Mouse (Mus musculus) right cerebral cortex, adult 18-20 months (tissue): ENCODE results near the gene Olfr845.

Experiments
- DNase-seq: peaks from one replicate; pipeline ENCODE4 v3.0.0; 2022; ENCODE audit warnings: mixed read lengths

Gene Olfr845

DNA sequence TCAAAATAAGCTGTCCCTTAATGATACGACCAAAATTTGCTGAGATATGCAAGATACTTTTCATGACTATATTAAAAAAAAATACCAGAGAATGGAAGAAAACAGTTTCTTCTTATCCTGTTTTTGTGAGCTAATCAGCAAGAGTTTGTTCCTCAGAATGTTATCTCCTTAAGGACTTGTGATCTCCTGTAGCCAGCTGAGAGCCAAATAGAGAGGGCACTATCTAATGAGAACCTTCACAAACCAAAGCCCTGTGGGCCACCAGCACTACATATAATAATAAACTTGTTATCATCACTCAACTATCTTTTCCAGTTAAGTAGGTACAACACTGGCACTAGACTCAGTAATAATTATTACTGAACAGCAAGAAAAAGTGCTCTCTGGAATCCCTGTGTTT lies at the start of gene Olfr845:
TSS of gene Olfr845 (plus strand) at position 301 of the 400 bp plus-strand sequence.
- DNase-seq: no peak

DNA sequence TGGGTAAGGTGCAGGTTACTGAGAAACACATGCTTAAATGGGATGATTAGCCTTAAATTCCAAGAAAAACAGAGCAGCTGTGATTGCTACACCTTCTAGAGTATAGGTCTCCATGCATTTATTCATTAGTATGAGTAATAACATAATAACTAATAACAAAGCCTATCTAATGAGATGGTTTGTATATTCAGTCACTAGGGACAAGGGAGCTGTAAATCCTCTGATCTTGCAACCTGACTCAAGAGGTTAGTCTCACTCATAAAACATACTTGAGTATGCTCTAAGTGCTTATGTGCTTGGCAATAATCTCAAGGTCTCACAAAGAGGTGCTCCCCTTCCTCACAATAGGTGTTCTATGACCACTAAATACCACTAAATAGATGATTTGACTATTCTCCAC lies 20.2 kb upstream of the Olfr845 start, which contains the start of gene Olfr844:
TSS of gene Olfr844 (plus strand) at position 301 of the 400 bp plus-strand sequence.
- DNase-seq: no peak

DNA sequence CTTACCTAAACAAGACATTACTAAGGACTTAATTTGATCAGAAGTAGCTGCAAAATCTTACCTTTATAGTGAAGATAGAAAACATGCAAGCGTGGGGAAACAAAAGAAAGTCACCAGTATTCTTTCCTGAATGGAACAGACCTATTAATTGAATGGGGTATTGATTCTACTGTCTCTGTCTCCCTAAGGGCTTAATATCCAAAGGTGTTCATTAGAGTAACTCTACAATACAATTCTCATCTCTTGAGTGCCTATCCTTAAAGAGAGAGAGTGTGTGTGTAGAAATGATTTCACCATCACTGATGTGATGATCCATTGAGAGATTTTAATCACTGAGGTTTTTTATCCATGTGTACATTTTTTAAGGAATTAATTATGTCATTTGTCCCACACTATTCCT lies 27.6 kb downstream of the Olfr845 start, which contains the start of gene Olfr846:
TSS of gene Olfr846 (minus strand) at position 101 of the 400 bp plus-strand sequence.
- DNase-seq: no peak

DNA sequence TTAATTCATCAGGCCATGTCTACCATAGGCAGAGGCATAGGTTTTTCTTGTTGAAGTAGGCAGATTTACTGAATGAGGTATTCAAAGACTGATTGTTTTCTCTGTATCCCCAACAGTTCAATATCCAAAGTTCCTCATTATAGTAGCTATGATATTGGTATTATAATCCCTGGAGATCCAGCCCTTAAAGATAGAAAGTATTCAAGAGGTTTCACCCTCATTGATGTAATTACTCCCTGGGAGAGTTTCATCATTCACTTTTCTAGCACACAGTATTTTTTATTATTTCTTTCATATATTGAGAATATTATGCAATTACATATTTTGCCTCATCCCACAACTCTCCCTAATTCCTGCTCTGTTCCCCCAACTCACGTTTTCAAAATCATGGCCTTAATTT lies 42.3 kb downstream of the Olfr845 start, which contains the start of gene Olfr847:
TSS of gene Olfr847 (minus strand) at position 101 of the 400 bp plus-strand sequence.
- no peak for DNase-seq
